Mouse (Mus musculus) kidney, adult 2 months (tissue): ENCODE data around the gene Lgi4. TPM values are rescaled to one million over a fixed set of nuclear protein-coding genes. Genes with fewer than 3 reads are reported as not detected.

ENCODE experiments used
- DNase-seq: peaks from one replicate; pipeline ENCODE4 v3.0.0; 2021
- H3K27ac ChIP-seq: fragments of 200-500 bp; 2 replicates; pipeline ENCODE4 v1.5.1; 2012; ENCODE audit warnings: low read depth, low read length, control low read depth, inconsistent platforms; ENCODE audit not compliant: insufficient read depth
- H3K27me3 ChIP-seq: fragments of 200-500 bp; replicated peaks from 2 replicates; pipeline ENCODE4 v1.6.1; 2012; ENCODE audit warnings: mild to moderate bottlenecking, moderate library complexity, low read length, inconsistent platforms; ENCODE audit not compliant: control insufficient read depth, insufficient read depth
- H3K36me3 ChIP-seq: fragments of 200-500 bp; 2 replicates; pipeline ENCODE4 v1.6.1; 2012; ENCODE audit warnings: mild to moderate bottlenecking, moderate library complexity, low read length, inconsistent platforms; ENCODE audit not compliant: control insufficient read depth, insufficient read depth
- H3K4me1 ChIP-seq: fragments of 200-500 bp; 2 replicates; pipeline ENCODE4 v1.6.1; 2011; ENCODE audit warnings: low read length; ENCODE audit not compliant: control insufficient read depth, insufficient read depth
- H3K4me3 ChIP-seq: fragments of 200-500 bp; 2 replicates; pipeline ENCODE4 v1.5.1; 2011; ENCODE audit warnings: mild to moderate bottlenecking, low read depth, low read length, control low read depth; ENCODE audit not compliant: insufficient read depth
- CTCF ChIP-seq: fragments of 200-500 bp; conservative IDR thresholded peaks from 2 replicates; pipeline ENCODE4 v1.5.1; 2011; ENCODE audit warnings: low read depth, mild to moderate bottlenecking, control low read depth, low read length, moderate library complexity, mixed read lengths; ENCODE audit not compliant: insufficient read depth, insufficient read length
- POLR2A ChIP-seq: fragments of 200-500 bp; IDR thresholded peaks from one replicate; pipeline ENCODE4 v1.6.1; 2011; ENCODE audit warnings: low read depth, low read length, control low read depth
- WGBS: fragments of 180-500 bp; shearing (Covaris S2); methylation state at CpG from one replicate; pipeline ENCODE4 v1.1.7; 2018; 5-methylcytosine and 5-hydroxymethylcytosine counted together
- polyA plus RNA-seq: library from polyadenylated mRNA; depleted of rRNA; stranded (reverse); fragments of >200 nt; gene quantifications from 2 replicates; pipeline ENCODE4 v1.2.3, GENCODE M21; 2012

The Lgi4 gene
- polyA plus RNA-seq, 1 experiment: 0.99 TPM

- Histone ChIP-seq H3K36me3 (no peaks in the 10 kb centered on the region), H3K4me3 (no peak within 1 kb of the TSS), H3K27ac (0 out of 2 replicates have a peak within 1 kb of the TSS, but pooled peaks have one; percentile 17), H3K4me1 (no peaks in the 10 kb centered on the region), H3K27me3 (no peaks in the 10 kb centered on the region)
- TF ChIP-seq POLR2A (no peak), CTCF (no peak)
- 75% methylated on average over 2 of the region's 2 CpGs for WGBS
- no peak for DNase-seq
Measured at GRCm38 (mm10) chr7:31057071-31057470, 2.1 kb upstream of the Lgi4 start, which contains the start of gene Fxyd1. Gene Fxyd1 (minus strand): TSS chr7:31057199.

- no peaks in the 10 kb centered on the region for H3K36me3 ChIP-seq
- 69% methylated on average over 5 of the region's 5 CpGs for WGBS
- H3K27me3 ChIP-seq: no peaks in the 10 kb centered on the region
- DNase-seq: no peak
- no peak for TF ChIP-seq POLR2A
- no peak for TF ChIP-seq CTCF
- no peak overlapping the region for H3K4me3 ChIP-seq
- H3K27ac ChIP-seq: no peak overlapping the region
- H3K4me1 ChIP-seq: no peaks in the 10 kb centered on the region
Measured at GRCm38 (mm10) chr7:31057730-31058129, 1.4 kb upstream of the Lgi4 start.

DNA sequence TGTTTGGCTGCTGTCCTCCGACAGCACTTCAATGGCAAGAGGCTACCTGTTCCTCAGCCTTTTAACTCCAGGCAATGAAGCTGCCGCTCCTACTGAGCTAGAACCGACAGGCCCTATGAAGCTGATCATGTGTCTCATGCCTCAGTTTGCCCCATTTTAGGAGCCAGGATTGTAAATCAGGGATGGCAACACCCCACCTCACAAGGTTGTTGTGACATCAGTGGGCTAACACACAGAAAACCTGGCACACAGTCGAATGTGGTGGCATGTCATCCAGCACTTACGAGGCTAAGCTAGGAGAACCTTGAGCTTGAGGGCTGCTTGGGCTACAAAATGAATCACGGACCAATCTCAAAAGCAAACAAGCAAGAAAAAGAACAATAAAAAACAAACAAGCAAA, 931 bp upstream of the Lgi4 start:
- Histone ChIP-seq H3K27me3 (no peaks in the 10 kb centered on the region), H3K4me3 (no peak overlapping the region), H3K27ac (no peak overlapping the region), H3K36me3 (no peaks in the 10 kb centered on the region), H3K4me1 (no peaks in the 10 kb centered on the region)
- TF ChIP-seq POLR2A (no peak), CTCF (no peak)
- DNase-seq: no peak
- WGBS: 92% methylated on average over 6 of the region's 6 CpGs

GRCm38 (mm10) chr7:31059919-31060620, 928 bp downstream of the Lgi4 start:
- Histone ChIP-seq H3K36me3 (no peaks in the 10 kb centered on the region), H3K4me3 (no peak overlapping the region), H3K27me3 (no peaks in the 10 kb centered on the region), H3K27ac (no peak overlapping the region), H3K4me1 (no peaks in the 10 kb centered on the region)
- no peak for DNase-seq
- WGBS: 81% methylated on average over 11 of the region's 11 CpGs
- TF ChIP-seq CTCF: no peak
- TF ChIP-seq POLR2A: no peak

DNA sequence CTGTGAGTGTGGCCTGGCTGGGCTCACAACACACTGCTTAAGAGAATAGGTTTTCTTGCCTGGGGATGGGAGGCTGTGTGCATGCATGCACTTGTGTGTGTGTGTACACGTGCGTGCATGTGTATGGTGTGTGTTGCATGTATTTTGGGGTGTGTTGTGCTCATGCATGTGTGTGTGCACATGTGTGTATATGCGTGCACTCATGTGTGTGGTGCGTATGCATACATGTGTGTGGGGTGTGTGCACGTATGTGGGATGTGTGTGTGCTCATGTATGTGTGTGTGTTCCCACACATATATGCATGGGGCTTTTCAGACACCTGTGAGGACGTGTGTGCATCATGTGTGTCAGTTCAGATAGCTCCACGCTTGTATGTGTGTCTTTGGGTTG, 1.5 kb downstream of the Lgi4 start:
- TF ChIP-seq POLR2A: no peak
- TF ChIP-seq CTCF: no peak
- Histone ChIP-seq H3K27ac (no peak overlapping the region), H3K4me1 (no peaks in the 10 kb centered on the region), H3K36me3 (no peaks in the 10 kb centered on the region), H3K4me3 (no peak overlapping the region), H3K27me3 (no peaks in the 10 kb centered on the region)
- 93% methylated on average over 7 of the region's 7 CpGs for WGBS
- no peak for DNase-seq

DNA sequence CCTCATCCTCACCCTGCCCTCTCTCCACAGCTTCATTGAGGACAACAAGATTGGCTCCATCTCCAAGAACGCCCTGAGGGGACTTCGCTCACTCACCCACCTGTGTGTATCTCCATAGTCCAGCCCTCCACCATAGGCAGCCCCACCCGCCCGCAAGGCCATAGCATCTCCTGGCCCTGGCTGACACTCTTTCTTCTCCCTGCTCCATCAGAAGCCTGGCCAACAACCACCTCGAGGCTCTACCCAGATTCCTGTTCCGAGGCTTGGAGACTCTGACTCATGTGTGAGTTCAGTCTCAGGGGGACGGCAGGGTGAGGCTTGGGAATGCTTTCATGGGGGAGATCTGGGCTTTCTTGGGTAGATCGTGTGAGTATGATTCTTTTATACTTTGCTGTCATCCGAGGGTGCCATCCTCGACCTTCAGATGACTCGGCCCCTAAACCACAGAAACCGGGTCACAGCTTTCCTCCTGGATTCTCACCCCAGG, 4.0 kb downstream of the Lgi4 start:
- DNase-seq: no peak
- 84% methylated on average over 12 of the region's 12 CpGs for WGBS

DNA sequence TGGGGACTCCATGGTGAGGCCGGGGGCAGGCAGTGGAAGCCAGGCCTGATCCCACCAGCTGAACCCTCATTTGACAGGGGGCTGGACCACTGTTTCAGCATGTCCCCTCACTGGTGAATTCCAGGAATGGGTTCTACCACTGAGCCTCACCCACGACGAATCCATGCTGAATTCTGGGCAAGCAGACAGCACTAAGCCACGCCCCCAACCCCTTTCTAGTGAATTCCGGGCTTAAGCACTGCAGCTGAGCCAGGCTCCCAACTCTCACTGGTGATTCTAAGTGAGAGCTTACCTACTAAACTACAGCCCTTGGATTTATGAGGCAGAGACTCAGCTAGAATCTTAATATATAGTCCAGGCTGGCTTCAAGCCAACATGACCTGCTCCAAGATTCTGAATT, 8.7 kb downstream of the Lgi4 start:
- Histone ChIP-seq H3K4me3 (no peak overlapping the region), H3K4me1 (no peaks in the 10 kb centered on the region), H3K27ac (no peak overlapping the region), H3K36me3 (no peaks in the 10 kb centered on the region), H3K27me3 (no peaks in the 10 kb centered on the region)
- WGBS: 40% methylated on average over 5 of the region's 5 CpGs
- TF ChIP-seq POLR2A (no peak), CTCF (no peak)
- no peak for DNase-seq

More for the DNA sequence above, 4.0 kb downstream of the Lgi4 start:
- no peaks in the 10 kb centered on the region for H3K36me3 ChIP-seq
- no peaks in the 10 kb centered on the region for H3K27me3 ChIP-seq
- TF ChIP-seq CTCF (no peak), POLR2A (no peak)
- H3K27ac ChIP-seq: no peak overlapping the region
- no peak overlapping the region for H3K4me3 ChIP-seq
- H3K4me1 ChIP-seq: no peaks in the 10 kb centered on the region
